Mouse (Mus musculus) megakaryocyte, embryonic 14.5 days (primary cell): ENCODE results near the gene Ptpru. TPM values are rescaled to one million over a fixed set of nuclear protein-coding genes. Genes with fewer than 3 reads are reported as not detected.

ENCODE experiments used
- H3K27me3 ChIP-seq: replicated peaks from 2 replicates; pipeline ENCODE3; 2012; ENCODE audit warnings: inconsistent platforms
- H3K36me3 ChIP-seq: replicated peaks from 2 replicates; pipeline ENCODE3; 2012; ENCODE audit warnings: low read length, inconsistent platforms, mixed read lengths
- H3K4me1 ChIP-seq: 2 replicates; pipeline ENCODE4 v1.6.1; 2012; ENCODE audit warnings: inconsistent platforms
- H3K4me3 ChIP-seq: replicated peaks from 2 replicates; pipeline ENCODE3; 2012; ENCODE audit warnings: moderate library complexity, mild to moderate bottlenecking, inconsistent platforms
- H3K9me3 ChIP-seq: 2 replicates; pipeline ENCODE4 v1.6.1; 2012; ENCODE audit warnings: inconsistent platforms
- FLI1 ChIP-seq: IDR thresholded peaks from 2 replicates; pipeline ENCODE4 v1.6.1; 2012; ENCODE audit warnings: low read length, inconsistent platforms, mixed read lengths
- GATA1 ChIP-seq: IDR thresholded peaks from 3 replicates; pipeline ENCODE4 v1.6.1; 2012; ENCODE audit warnings: mixed read lengths, low read length, inconsistent platforms, borderline replicate concordance
- polyA plus RNA-seq: library from polyadenylated mRNA; stranded (reverse); fragments of >175 nt; gene quantifications from 2 replicates; pipeline ENCODE4 v1.2.3, GENCODE M21; 2012; ENCODE audit warnings: low replicate concordance; ENCODE audit not compliant: insufficient read depth

The Ptpru gene
- polyA plus RNA-seq, 1 experiment = 0.07 TPM

DNA sequence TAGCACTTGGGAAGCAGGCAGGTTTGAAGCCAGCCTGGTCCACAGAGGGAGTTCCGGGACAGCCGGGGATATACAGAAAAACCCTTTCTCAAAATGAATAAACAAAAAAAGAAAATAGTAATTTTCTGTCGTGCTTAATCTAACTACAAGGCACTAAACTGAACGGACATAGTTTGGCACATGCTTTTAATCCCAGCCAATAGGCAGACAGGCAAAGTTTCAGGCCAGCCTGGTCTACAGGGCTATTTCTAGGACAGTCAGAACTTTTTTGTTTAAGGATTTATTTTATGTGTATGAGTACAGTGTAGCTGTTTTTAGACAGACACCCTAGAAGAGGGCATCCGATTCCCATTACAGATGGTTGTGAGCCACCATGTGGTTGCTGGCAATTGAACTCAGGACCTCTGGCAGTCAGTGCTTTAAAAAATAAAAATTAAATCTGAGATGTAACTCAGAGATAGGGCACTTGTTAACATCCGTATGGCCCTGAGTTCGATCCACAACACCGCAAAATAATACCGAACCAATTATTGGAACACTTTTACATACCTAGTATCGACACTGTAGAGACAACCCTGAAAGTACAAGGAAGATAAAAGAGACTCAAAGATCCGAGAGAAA lies 34.7 kb upstream of the Ptpru start:
- Histone ChIP-seq H3K4me3 (peak overlapping the region; percentile 95), H3K36me3 (peaks cover 17% of the 10 kb centered on the region), H3K9me3 (no peaks in the 10 kb centered on the region), H3K27me3 (no peaks in the 10 kb centered on the region), H3K4me1 (peaks cover 67% of the 10 kb centered on the region)
- no peak for TF ChIP-seq GATA1
- no peak for TF ChIP-seq FLI1

DNA sequence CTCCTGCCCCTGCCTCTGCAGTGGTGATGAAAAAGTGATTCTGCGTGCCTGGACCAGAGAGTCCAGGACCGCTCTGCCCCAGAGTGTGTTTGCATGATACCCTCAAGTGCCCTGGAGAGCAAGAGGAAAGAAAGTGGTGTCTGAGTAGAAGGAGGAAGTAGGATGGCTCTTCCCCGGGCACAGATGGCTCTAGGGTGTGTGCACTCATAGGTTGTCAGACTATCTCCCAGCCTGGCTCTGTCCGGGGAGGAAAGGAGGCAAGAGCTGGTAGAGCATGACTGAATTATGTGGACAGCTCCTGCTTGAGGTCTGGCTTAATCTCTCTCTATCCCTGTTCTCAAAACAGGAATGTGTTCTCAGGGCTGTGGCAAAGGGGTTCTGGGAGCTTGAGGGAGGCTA lies 23.3 kb upstream of the Ptpru start:
- Histone ChIP-seq H3K27me3 (no peaks in the 10 kb centered on the region), H3K36me3 (peaks cover 77% of the 10 kb centered on the region), H3K9me3 (no peaks in the 10 kb centered on the region), H3K4me3 (peak overlapping the region; percentile 81), H3K4me1 (peaks cover 26% of the 10 kb centered on the region)
- no peak for TF ChIP-seq GATA1
- TF ChIP-seq FLI1 = no peak

DNA sequence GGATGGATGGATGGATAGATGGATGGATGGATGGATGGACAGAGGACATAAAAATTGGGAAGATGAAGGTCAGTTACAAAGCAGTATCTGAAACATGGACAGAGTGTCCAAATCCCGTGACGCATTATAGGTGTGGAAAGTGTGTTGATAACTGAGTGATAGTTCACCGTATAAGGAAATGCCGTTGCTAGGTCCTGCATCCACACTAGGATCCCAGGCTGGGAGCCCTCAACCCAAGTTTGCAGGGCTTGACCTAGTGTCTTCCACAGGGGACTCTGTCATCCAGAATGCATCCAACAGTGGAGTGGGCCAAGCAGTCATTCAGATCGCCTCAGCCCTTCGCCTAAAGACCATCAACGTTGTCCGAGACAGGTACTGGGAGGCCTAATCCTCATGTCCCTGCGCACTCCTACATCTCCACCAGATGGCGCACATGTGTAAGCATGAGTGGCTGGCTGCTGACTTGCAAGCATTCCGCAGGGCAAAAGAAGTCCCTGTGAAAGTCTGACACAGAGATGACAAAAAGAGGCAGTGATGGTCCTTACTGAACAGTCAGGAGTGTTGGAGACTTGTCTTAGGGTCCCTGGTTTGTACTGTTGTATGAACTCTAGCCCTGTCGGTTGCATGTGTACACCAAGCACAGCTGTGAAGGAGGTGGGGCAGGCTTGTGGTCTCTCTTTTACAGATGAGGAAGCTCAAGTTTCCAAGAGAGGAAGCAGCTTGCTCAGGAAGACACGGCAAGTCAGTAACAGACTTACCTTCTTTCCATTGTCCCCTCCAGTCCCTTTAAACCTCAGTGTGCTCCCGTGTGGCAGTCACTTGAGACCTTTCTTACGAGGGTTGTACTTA lies 22.6 kb upstream of the Ptpru start:
- Histone ChIP-seq H3K4me1 (peaks cover 30% of the 10 kb centered on the region), H3K4me3 (peak overlapping the region; percentile 81), H3K27me3 (no peaks in the 10 kb centered on the region), H3K36me3 (peaks cover 79% of the 10 kb centered on the region), H3K9me3 (no peaks in the 10 kb centered on the region)
- TF ChIP-seq GATA1 (no peak), FLI1 (no peak)

DNA sequence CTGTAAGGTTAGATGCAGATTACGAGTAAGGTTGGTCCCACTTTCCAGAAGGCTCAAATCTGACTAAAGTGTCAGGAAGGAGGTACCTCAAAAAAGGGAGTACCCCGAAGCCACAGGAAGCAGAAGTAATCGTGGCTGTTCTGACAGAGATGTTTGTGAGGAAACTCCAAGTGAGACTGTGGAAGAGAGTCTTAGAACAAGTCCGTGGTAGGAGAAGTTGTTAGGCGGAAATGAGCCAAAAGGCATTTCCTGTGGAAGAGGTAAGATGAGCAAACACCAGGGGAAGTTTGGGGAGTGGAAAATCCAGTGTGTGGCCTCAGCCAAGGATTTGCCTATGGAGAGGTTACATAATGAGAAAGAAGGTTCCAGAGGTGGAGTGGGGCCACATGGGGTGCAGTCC lies 16.9 kb upstream of the Ptpru start:
- H3K4me3 ChIP-seq = no peak overlapping the region
- peaks cover 56% of the 10 kb centered on the region for H3K36me3 ChIP-seq
- no peaks in the 10 kb centered on the region for H3K9me3 ChIP-seq
- no peak for TF ChIP-seq GATA1
- TF ChIP-seq FLI1 = no peak
- peaks cover 18% of the 10 kb centered on the region for H3K4me1 ChIP-seq
- peaks cover 1% of the 10 kb centered on the region for H3K27me3 ChIP-seq

DNA sequence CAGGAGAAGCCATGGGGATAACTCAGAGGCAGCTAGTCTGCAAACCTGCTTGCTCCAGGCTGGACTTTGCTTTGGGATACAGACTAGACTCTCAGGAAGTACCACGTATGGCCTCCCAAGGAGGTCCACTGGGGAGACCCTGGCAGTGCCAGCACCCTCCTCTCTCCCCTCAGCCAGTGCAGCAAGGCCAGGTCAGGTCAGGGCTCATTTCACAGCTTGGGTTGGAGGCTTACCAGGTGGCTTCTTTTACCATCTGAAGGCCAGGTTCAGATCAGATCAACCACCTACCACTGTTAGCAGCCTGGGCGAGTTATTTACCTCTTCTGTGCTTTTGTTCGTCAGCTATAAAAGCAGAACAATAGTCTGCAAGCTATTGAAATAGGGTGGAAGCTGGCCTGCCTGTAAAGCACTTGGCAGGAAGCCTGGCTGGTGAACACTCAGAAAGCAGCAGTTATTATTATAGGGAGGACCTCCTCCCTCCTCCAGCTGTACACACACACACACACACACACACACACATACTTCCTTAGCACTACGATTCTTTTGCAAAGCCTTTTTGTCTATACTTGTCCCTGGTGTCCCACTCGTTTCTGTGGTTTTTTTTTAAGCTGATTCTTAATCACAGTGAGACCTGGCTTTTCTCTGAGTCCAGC lies 12.0 kb upstream of the Ptpru start:
- Histone ChIP-seq H3K4me3 (no peak overlapping the region), H3K4me1 (peaks cover 24% of the 10 kb centered on the region), H3K9me3 (no peaks in the 10 kb centered on the region), H3K27me3 (peaks cover 1% of the 10 kb centered on the region), H3K36me3 (peaks cover 40% of the 10 kb centered on the region)
- no peak for TF ChIP-seq FLI1
- TF ChIP-seq GATA1 = no peak

DNA sequence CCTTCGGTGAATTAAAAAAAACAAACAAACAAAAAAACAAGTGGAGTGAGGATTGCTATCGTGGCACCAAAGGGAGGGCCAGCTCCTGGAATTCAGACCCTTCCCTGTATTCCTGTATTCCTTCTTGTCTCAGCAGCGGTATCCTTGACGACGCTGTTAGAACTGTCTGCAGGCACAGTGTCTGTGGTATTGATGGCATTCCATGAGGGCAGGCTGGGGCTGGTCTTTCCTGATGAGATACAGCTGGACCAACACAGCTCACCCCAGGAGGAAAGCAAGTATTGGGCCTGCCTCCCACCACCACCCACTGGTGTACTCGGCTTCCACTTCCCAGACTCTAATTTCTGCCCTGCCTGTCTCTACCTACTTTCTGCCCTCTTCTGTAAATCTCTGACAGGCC lies 10.0 kb upstream of the Ptpru start:
- Histone ChIP-seq H3K36me3 (peaks cover 27% of the 10 kb centered on the region), H3K27me3 (no peaks in the 10 kb centered on the region), H3K4me3 (no peak overlapping the region), H3K9me3 (no peaks in the 10 kb centered on the region), H3K4me1 (peaks cover 33% of the 10 kb centered on the region)
- no peak for TF ChIP-seq FLI1
- no peak for TF ChIP-seq GATA1

DNA sequence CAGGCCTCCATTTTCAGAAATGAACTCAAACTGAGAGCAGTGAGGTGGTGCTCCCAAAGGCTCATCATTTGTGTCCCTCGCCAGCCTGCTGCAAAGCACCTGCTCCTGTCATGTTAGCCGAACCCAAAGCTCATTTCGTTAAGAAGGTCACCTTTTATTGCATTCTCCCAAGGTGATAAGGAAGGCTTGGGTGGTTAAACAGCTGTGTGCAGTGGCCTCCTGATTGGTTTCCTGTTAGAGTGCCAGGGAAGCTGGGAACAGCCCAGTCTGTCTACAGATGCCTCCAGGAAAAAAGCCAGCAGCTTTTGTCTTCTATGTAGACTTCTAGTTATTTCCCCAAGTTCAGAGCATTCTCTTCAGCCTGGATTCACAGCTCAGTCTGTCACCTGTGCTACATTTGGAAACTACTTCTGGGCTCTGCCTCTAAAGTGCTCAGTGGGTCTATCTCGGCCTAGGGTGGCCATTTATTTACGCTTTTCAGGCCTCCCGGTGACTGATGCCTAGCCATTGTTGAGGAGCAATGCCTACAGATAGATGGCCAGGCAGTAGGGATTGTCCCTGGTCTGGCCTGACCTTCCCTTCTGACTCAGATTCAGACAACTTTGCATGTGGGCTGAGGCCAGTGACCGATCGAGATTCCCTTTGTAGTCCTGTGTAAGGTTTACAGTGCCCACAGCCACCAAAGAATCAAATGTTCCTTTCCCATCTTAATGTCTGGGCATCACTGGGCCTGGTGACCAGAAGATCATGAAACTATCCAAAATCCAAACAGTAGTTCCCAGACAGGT lies 8.1 kb upstream of the Ptpru start:
- H3K9me3 ChIP-seq = no peaks in the 10 kb centered on the region
- TF ChIP-seq GATA1 = no peak
- no peak for TF ChIP-seq FLI1
- H3K36me3 ChIP-seq = peaks cover 24% of the 10 kb centered on the region
- no peak overlapping the region for H3K4me3 ChIP-seq
- H3K4me1 ChIP-seq = peaks cover 38% of the 10 kb centered on the region
- peaks cover 4% of the 10 kb centered on the region for H3K27me3 ChIP-seq

DNA sequence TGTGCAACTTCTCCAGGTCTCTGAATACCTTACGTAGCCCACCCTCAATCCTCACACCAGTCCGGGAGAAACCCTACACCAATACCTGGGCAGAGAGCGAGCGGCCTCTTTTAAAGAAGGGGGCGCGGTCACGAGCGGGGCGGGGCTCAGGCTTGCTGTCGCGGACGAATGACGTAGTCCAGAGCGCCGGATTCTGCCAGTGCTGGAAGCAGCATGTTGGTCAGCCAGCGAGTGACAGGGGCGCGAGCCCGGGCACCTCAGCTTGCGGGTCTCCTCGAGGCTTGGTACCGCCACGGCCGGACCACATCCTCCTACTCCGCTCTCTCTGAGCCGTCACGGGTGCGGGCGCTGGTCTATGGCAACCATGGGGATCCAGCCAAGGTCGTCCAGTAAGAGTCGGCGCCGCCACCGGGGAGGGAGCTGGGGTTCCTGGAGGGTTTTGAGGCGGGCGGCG lies 5.2 kb upstream of the Ptpru start, which contains the start of gene Mecr:
Mecr (plus strand) TSS at position 181 of the 454 bp plus-strand sequence.
- peaks cover 25% of the 10 kb centered on the region for H3K27me3 ChIP-seq
- no peak for TF ChIP-seq FLI1
- H3K4me1 ChIP-seq = peaks cover 33% of the 10 kb centered on the region
- peaks cover 13% of the 10 kb centered on the region for H3K36me3 ChIP-seq
- no peaks in the 10 kb centered on the region for H3K9me3 ChIP-seq
- peak within 1 kb of the TSS; percentile 98 for H3K4me3 ChIP-seq

DNA sequence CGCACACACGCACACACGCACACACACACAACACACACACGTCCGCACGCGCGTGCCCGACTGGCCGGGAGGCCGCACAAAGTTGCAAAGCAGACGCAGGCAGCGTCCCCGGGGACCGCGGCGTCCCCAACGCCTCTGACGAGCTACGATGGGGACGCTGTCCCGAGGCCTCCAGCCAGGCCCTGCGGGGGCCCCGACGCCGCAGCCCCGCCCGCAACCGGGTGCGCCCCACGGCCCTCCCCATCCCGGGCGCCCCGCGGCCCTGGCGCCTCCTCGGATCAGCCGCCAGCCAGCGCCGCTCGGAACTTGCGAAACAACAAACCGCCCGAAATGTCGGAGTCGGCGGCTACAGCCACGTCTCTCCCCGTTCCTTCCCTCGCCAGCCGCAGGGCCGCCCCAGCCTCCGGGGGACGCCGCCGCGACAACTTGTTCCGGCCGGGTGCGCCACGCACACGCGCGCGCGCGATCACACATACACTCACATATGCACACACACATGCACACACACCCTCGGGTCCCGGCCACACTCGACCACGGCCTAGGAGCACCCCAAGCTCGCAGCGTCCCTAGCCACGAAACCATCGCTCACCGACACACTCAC lies 1.1 kb downstream of the Ptpru start:
- Histone ChIP-seq H3K4me1 (peaks cover 34% of the 10 kb centered on the region), H3K27me3 (peaks cover 87% of the 10 kb centered on the region), H3K4me3 (peak overlapping the region; percentile 92), H3K9me3 (no peaks in the 10 kb centered on the region), H3K36me3 (no peaks in the 10 kb centered on the region)
- no peak for TF ChIP-seq FLI1
- TF ChIP-seq GATA1 = no peak
